Mouse (Mus musculus): ENCODE measurements around the gene Ccdc157.

The Ccdc157 gene

GRCm38 (mm10) chr11:4159808-4160708 is at the start of gene Ccdc157, which contains the start of gene Sf3a1:
Ccdc157 (minus strand) TSS chr11:4160293.
Sf3a1 (plus strand) TSS chr11:4160350.
- in situ Hi-C loops (cut with MboI, MseI), result no loop called here

GRCm38 (mm10) chr11:4209556-4209955 is 49.5 kb upstream of the Ccdc157 start:
- in situ Hi-C loops (cut with MboI, MseI), result no loop called here

GRCm38 (mm10) chr11:4207655-4208054 is 47.6 kb upstream of the Ccdc157 start:
- in situ Hi-C loops (cut with MboI, MseI), result no loop called here

GRCm38 (mm10) chr11:4206563-4206962 is 46.5 kb upstream of the Ccdc157 start:
- in situ Hi-C loops (cut with MboI, MseI), result no loop called here

GRCm38 (mm10) chr11:4205951-4206350 is 45.9 kb upstream of the Ccdc157 start:
- in situ Hi-C loops (cut with MboI, MseI), result no loop called here

GRCm38 (mm10) chr11:4205097-4205655 is 45.1 kb upstream of the Ccdc157 start:
- in situ Hi-C loops (cut with MboI, MseI), result no loop called here

- in situ Hi-C loops (cut with MboI, MseI), result no loop called here
Measured at GRCm38 (mm10) chr11:4203705-4204074, 43.6 kb upstream of the Ccdc157 start.

- in situ Hi-C loops (cut with MboI, MseI), result no loop called here
Measured at GRCm38 (mm10) chr11:4202995-4203704, 43.1 kb upstream of the Ccdc157 start.

- in situ Hi-C loops (cut with MboI, MseI), result no loop called here
Measured at GRCm38 (mm10) chr11:4201981-4202700, 42.0 kb upstream of the Ccdc157 start.

GRCm38 (mm10) chr11:4197691-4198090 is 37.6 kb upstream of the Ccdc157 start:
- in situ Hi-C loops (cut with MboI, MseI), result no loop called here

- in situ Hi-C loops (cut with MboI, MseI), result no loop called here
Measured at GRCm38 (mm10) chr11:4196636-4197035, 36.5 kb upstream of the Ccdc157 start.

- in situ Hi-C loops (cut with MboI, MseI), result no loop called here
Measured at GRCm38 (mm10) chr11:4195597-4196031, 35.5 kb upstream of the Ccdc157 start.

GRCm38 (mm10) chr11:4193420-4193819 is 33.3 kb upstream of the Ccdc157 start:
- in situ Hi-C loops (cut with MboI, MseI), result no loop called here

- in situ Hi-C loops (cut with MboI, MseI), result no loop called here
Measured at GRCm38 (mm10) chr11:4192757-4193156, 32.7 kb upstream of the Ccdc157 start.

GRCm38 (mm10) chr11:4190677-4191076 is 30.6 kb upstream of the Ccdc157 start:
- in situ Hi-C loops (cut with MboI, MseI), result no loop called here

GRCm38 (mm10) chr11:4189182-4189581 is 29.1 kb upstream of the Ccdc157 start:
- in situ Hi-C loops (cut with MboI, MseI), result loop anchor here in 1 of 2 experiments (5.0 kb wide), 1 partner anchor 48 kb away; the partner anchor contains the start of gene Osm

- in situ Hi-C loops (cut with MboI, MseI), result loop anchor here in 1 of 2 experiments (5.0 kb wide), 1 partner anchor 50 kb away; the partner anchor contains the start of gene Osm
Measured at GRCm38 (mm10) chr11:4187318-4187700, 27.2 kb upstream of the Ccdc157 start.

GRCm38 (mm10) chr11:4186486-4187317 is 26.6 kb upstream of the Ccdc157 start, which contains the start of gene Tbc1d10a:
Tbc1d10a (plus strand) TSS chr11:4186789.
- in situ Hi-C loops (cut with MboI, MseI), result loop anchor here in 1 of 2 experiments (5.0 kb wide), 1 partner anchor 51 kb away; the partner anchor contains the start of gene Osm

GRCm38 (mm10) chr11:4185480-4185879 is 25.4 kb upstream of the Ccdc157 start:
- in situ Hi-C loops (cut with MboI, MseI), result loop anchor here in 1 of 2 experiments (5.0 kb wide), 1 partner anchor 52 kb away; the partner anchor contains the start of gene Osm
